Mouse (Mus musculus) heart, embryonic 12.5 days (tissue): ENCODE measurements around the gene Arhgef39. TPM values are rescaled to one million over a fixed set of nuclear protein-coding genes. Genes with fewer than 3 reads are reported as not detected.

Experiments
- ATAC-seq: fragments of 200-750 bp; cut with Nextera tagmentation; 2 replicates; pipeline ENCODE4 v1.8.0; 2017; ENCODE audit warnings: moderate TSS enrichment, moderate library complexity; ENCODE audit not compliant: insufficient number of reproducible peaks, low FRiP score
- H3K27ac ChIP-seq: fragments of 300-500 bp; sonication (generic); 2 replicates; pipeline ENCODE4 v1.5.1; 2016; ENCODE audit warnings: mild to moderate bottlenecking, moderate library complexity; ENCODE audit not compliant: poor library complexity, severe bottlenecking
- H3K27me3 ChIP-seq: fragments of 300-500 bp; sonication (generic); replicated peaks from 2 replicates; pipeline ENCODE4 v1.6.1; 2016; ENCODE audit warnings: mild to moderate bottlenecking, moderate library complexity
- H3K36me3 ChIP-seq: fragments of 300-500 bp; sonication (generic); 2 replicates; pipeline ENCODE4 v1.6.1; 2016; ENCODE audit warnings: mild to moderate bottlenecking, moderate library complexity
- H3K4me1 ChIP-seq: fragments of 300-500 bp; sonication (generic); replicated peaks from 2 replicates; pipeline ENCODE4 v1.6.1; 2016; ENCODE audit warnings: mild to moderate bottlenecking
- H3K4me2 ChIP-seq: fragments of 300-500 bp; sonication (generic); 2 replicates; pipeline ENCODE4 v1.6.1; 2016; ENCODE audit warnings: mild to moderate bottlenecking, moderate library complexity
- H3K4me3 ChIP-seq: fragments of 300-500 bp; sonication (generic); 2 replicates; pipeline ENCODE4 v1.5.1; 2016; ENCODE audit warnings: mild to moderate bottlenecking
- H3K9ac ChIP-seq: fragments of 300-500 bp; sonication (generic); 2 replicates; pipeline ENCODE4 v1.6.1; 2016; ENCODE audit warnings: mild to moderate bottlenecking, moderate library complexity
- H3K9me3 ChIP-seq: fragments of 300-500 bp; sonication (generic); replicated peaks from 2 replicates; pipeline ENCODE4 v1.6.1; 2016; ENCODE audit warnings: mild to moderate bottlenecking, moderate library complexity
- WGBS: fragments of 180-500 bp; shearing (Covaris S2); methylation state at CpG from one replicate; pipeline ENCODE4 v1.1.7; 2016; 5-methylcytosine and 5-hydroxymethylcytosine counted together
- polyA plus RNA-seq: library from polyadenylated mRNA; unstranded; fragments of >200 nt; fragmentation: Nextera tagmentation; extraction: Ambion mirVana; gene quantifications from 2 replicates; pipeline ENCODE4 v1.2.1, GENCODE M21; 2016

Gene Arhgef39
- polyA plus RNA-seq, 1 experiment from 2014 or later = 37.7 TPM

DNA sequence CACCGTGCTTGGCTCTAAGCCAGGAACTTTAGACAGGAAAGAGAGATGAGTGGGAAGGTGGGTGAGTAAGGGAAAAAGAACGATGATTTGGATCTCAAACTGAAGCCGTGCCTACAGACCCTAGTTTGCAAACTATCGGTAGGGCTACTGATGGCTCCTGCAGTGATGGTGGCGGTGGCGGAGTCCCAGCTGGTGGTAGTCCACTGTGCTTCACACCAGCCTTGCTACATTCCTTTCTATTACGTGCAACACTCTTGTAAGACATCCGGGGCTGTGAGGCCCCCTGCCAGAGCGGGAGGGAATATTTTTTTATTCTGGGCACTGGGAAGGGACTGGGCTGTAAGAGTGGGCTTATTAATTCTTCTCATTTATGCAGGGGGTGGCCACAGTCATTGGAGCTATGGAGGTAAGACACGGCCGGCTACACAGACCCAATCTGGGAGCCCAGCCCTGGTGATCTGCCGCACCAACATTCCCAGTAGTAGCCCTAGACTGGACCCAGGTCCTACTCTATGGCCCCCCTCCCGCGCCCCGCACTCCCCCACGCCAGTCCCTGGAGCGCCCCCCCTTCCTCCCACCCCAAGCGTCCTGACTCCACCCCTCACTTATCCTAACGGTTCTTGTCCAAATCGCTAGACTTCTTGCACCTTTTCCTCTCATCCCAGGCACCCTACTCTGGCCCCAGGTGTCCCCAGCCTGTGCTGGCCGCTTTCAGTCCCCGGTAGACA lies 8.6 kb upstream of the Arhgef39 start:
- ATAC-seq = peak; percentile 31
- Histone ChIP-seq H3K4me1 (peaks cover 38% of the 10 kb centered on the region), H3K4me3 (peak overlapping the region; percentile 65), H3K9ac (peak overlapping the region; percentile 77), H3K4me2 (peak overlapping the region; percentile 97), H3K27ac (peak overlapping the region; percentile 58; the same call in 1 of the 2 replicates), H3K9me3 (no peaks in the 10 kb centered on the region), H3K36me3 (no peaks in the 10 kb centered on the region), H3K27me3 (peaks cover 9% of the 10 kb centered on the region)
- 6% methylated on average over 22 of the region's 22 CpGs for WGBS

DNA sequence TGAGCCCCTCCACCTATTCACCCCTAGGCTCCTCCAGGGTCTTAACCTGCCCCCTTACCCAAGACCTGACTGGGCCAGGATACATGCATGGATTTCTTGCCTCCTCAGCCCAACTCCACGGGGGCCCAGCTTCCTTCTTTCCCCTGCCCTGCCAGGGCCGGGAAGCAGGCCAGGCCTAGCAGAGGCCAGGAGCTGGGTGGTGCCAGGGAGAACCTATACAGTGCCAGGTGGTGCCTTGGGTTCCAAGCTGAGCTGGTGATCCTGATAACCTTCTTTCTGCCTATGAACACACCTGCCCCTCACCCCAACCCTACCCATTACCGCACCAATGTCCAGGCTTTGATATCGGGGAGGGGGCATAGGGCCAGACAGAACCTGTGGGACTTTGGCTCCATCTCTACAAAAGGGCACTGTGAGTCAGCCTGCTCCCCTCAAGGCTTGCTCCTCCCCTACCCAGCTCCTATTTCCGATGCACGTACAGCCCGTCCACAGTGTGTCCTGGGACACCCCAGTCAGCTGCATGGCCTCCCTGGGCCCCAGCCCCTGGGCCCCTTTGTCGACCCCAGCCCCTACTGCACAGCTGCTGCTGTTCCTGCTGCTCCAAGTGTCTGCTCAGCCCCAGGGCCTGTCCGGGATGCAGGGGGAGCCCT lies 7.2 kb upstream of the Arhgef39 start, which contains the start of gene Car9:
Gene Car9 (plus strand): TSS at position 431 of the 650 bp plus-strand sequence.
- peak within 1 kb of the TSS; percentile 97 for H3K4me2 ChIP-seq
- H3K36me3 ChIP-seq = no peaks in the 10 kb centered on the region
- no peak within 1 kb of the TSS for H3K27ac ChIP-seq
- peak within 1 kb of the TSS; percentile 65 for H3K4me3 ChIP-seq
- no peaks in the 10 kb centered on the region for H3K9me3 ChIP-seq
- 63% methylated on average over 9 of the region's 9 CpGs for WGBS
- H3K9ac ChIP-seq = peak within 1 kb of the TSS; percentile 77
- peaks cover 25% of the 10 kb centered on the region for H3K4me1 ChIP-seq
- peaks cover 9% of the 10 kb centered on the region for H3K27me3 ChIP-seq
- ATAC-seq = peak; percentile 34; the same call in 1 of the 2 replicates

DNA sequence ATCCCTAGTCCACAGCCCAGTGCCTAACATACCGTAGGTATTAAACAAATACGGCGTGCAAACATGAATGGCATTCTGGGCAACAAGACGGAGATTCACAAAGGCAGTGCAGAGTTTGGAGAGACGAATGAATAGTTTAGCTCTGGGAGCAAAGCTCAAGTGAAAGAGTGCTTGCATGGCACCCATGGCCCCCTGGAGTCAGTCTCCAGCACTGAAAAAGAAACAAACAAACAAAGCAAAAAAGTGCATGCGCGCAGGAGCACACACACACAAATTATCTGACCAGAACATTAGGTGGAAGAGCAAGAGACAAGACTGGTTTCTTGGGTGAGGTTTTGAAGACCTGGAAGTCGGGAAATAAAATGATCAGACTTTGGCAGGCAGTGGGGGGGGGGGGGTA lies 6.6 kb upstream of the Arhgef39 start:
- Histone ChIP-seq H3K4me1 (peaks cover 23% of the 10 kb centered on the region), H3K9ac (no peak overlapping the region), H3K4me3 (no peak overlapping the region), H3K27ac (no peak overlapping the region), H3K4me2 (no peak overlapping the region), H3K36me3 (no peaks in the 10 kb centered on the region), H3K9me3 (no peaks in the 10 kb centered on the region), H3K27me3 (peaks cover 9% of the 10 kb centered on the region)
- WGBS = 85% methylated on average over 8 of the region's 8 CpGs
- ATAC-seq = no peak

DNA sequence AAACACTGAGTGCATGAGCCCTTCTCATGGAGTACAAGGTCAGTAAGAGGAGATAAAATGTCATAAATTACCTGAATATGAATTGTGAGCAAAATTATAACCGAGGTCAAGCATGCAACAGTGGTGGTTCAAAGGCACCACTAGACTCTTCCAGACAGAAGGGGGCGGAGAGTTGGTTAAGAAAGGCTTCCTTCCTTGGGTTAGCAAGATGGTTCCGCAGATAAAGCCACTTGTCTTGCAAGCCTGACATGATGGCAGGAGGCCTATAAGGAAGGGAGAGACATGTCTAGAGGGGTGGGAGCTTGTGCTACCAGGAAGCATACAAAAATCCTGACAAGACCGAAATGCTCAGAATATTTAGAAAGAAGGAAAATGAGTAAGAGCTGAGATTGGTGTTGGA lies 4.8 kb upstream of the Arhgef39 start:
- Histone ChIP-seq H3K9me3 (no peaks in the 10 kb centered on the region), H3K4me1 (peaks cover 20% of the 10 kb centered on the region), H3K27ac (no peak overlapping the region), H3K9ac (no peak overlapping the region), H3K36me3 (no peaks in the 10 kb centered on the region), H3K4me2 (no peak overlapping the region), H3K4me3 (no peak overlapping the region), H3K27me3 (peaks cover 9% of the 10 kb centered on the region)
- no peak for ATAC-seq
- 77% methylated on average over 4 of the region's 4 CpGs for WGBS

DNA sequence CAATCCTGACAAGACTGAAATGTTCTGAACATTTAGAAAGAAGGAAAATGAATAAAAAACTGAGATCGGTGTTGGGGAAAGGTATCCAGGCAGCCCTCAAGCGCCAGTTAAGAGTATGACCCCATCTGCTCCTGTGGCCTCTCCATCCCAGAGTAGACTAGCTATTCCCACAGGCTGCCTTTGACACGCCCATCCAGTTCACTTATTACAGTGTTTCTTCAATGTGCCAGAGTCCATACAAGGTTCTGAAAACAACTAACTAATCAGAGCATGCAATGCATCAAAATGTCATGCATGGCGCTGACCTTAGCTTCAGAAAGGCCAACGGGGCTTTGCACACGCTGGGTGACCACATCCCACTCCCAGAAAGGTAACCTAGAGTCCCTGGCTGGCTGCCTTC lies 4.0 kb upstream of the Arhgef39 start:
- Histone ChIP-seq H3K4me1 (peaks cover 18% of the 10 kb centered on the region), H3K4me3 (no peak overlapping the region), H3K27ac (no peak overlapping the region), H3K4me2 (no peak overlapping the region), H3K9me3 (no peaks in the 10 kb centered on the region), H3K36me3 (no peaks in the 10 kb centered on the region), H3K9ac (no peak overlapping the region), H3K27me3 (peaks cover 9% of the 10 kb centered on the region)
- WGBS = 76% methylated on average over 6 of the region's 6 CpGs
- no peak for ATAC-seq

DNA sequence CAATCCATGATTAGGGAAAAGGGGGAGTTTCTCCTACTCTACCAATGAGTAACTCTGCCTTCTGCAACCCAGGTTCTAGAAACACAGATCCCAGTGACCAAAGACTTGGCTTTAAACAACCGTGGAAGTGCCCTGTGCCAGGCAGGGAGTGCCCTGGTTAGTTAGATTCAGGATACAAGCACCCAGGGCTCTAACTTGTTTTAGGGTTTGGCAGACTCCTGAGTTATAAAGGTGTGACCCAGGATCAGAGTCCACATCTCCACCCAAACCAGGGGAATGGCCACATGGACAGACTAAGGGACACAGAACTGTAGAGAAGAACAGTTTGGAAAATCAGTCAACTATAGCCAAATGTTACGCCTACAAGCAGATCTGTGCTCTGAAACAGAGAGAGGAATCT lies 3.5 kb upstream of the Arhgef39 start:
- WGBS = 70% methylated on average over 2 of the region's 2 CpGs

DNA sequence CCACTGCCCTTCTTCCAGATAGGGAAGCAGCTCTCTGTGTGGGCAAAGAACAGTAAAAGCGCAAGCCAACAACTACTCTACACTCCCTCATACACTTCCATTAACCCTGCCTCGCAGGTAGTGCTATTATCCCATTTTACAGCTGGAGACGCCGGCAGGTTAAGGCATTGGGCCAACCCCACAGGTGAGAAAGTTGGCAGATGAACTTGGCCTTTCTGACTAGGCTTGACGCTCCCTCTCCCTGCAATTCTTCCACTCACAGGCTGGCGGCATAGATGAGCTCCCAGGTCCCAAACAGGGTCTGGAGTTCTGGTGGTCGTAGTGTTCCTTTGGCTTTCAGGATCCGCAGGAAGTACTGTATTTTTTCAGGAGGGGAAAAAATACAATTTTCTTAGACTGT lies 512 bp downstream of the Arhgef39 start:
- peaks cover 19% of the 10 kb centered on the region for H3K36me3 ChIP-seq
- no peaks in the 10 kb centered on the region for H3K27me3 ChIP-seq
- H3K9ac ChIP-seq = peak overlapping the region; percentile 75
- H3K27ac ChIP-seq = peak overlapping the region; percentile 52; the same call in 1 of the 2 replicates
- H3K4me2 ChIP-seq = peak overlapping the region; percentile 80
- 10% methylated on average over 8 of the region's 8 CpGs for WGBS
- ATAC-seq = peak; percentile 65
- no peaks in the 10 kb centered on the region for H3K9me3 ChIP-seq
- H3K4me3 ChIP-seq = peak overlapping the region; percentile 67
- H3K4me1 ChIP-seq = peaks cover 49% of the 10 kb centered on the region

More for the DNA sequence above, 3.5 kb upstream of the Arhgef39 start:
- H3K9ac ChIP-seq = no peak overlapping the region
- H3K4me2 ChIP-seq = no peak overlapping the region
- no peaks in the 10 kb centered on the region for H3K9me3 ChIP-seq
- peaks cover 20% of the 10 kb centered on the region for H3K4me1 ChIP-seq
- H3K27me3 ChIP-seq = peaks cover 9% of the 10 kb centered on the region
- no peaks in the 10 kb centered on the region for H3K36me3 ChIP-seq
- H3K4me3 ChIP-seq = no peak overlapping the region
- no peak for ATAC-seq
- no peak overlapping the region for H3K27ac ChIP-seq

DNA sequence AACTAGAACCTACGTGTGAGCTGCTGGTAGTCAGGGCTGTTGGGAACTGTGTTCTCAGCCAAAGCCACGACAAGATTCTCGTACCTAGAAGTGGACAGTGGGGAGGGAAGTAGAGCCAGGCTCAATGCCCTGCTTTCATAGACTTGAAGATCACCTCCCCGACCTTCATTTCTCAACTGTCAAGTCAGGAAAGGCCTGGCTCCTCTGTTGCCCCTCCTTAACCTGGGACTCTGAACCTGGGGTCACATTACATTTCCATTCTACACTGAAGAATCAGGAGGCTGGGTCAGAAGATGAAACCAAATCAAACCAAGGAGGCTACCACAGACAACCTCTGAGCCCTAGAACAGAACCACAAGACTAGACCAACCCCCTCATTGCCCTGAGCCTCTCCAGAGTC lies 1.5 kb downstream of the Arhgef39 start:
- H3K4me1 ChIP-seq = peaks cover 50% of the 10 kb centered on the region
- 63% methylated on average over 4 of the region's 4 CpGs for WGBS
- no peak for ATAC-seq
- H3K4me2 ChIP-seq = peak overlapping the region; percentile 80
- H3K27ac ChIP-seq = no peak overlapping the region
- H3K9ac ChIP-seq = peak overlapping the region; percentile 75
- H3K4me3 ChIP-seq = peak overlapping the region; percentile 67
- H3K27me3 ChIP-seq = no peaks in the 10 kb centered on the region
- H3K36me3 ChIP-seq = peaks cover 19% of the 10 kb centered on the region
- no peaks in the 10 kb centered on the region for H3K9me3 ChIP-seq

DNA sequence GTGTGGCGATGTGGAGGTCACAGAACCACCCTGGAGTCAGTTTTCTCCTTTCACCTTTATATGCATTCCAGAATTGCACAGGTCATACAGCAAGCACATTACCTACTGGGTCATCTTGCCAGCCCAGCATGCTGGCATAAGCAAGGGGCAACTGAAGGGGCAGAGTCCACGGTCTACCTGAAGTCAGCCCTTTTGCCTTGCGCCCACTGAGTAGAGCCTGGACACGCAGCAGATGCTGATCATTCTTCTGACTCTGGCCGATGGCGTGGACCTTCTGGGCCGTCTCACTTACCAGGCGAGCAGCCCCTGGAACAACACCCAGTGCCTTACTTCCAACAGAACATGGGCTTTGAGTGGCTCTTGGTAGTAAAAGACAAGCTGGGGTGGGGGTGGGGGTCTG lies 2.1 kb downstream of the Arhgef39 start:
- H3K4me2 ChIP-seq = peak overlapping the region; percentile 80
- H3K27me3 ChIP-seq = no peaks in the 10 kb centered on the region
- ATAC-seq = no peak
- H3K4me3 ChIP-seq = no peak overlapping the region
- no peaks in the 10 kb centered on the region for H3K9me3 ChIP-seq
- H3K36me3 ChIP-seq = peaks cover 19% of the 10 kb centered on the region
- 83% methylated on average over 8 of the region's 8 CpGs for WGBS
- peaks cover 50% of the 10 kb centered on the region for H3K4me1 ChIP-seq
- no peak overlapping the region for H3K27ac ChIP-seq
- peak overlapping the region; percentile 75; the same call in 1 of the 2 replicates for H3K9ac ChIP-seq

DNA sequence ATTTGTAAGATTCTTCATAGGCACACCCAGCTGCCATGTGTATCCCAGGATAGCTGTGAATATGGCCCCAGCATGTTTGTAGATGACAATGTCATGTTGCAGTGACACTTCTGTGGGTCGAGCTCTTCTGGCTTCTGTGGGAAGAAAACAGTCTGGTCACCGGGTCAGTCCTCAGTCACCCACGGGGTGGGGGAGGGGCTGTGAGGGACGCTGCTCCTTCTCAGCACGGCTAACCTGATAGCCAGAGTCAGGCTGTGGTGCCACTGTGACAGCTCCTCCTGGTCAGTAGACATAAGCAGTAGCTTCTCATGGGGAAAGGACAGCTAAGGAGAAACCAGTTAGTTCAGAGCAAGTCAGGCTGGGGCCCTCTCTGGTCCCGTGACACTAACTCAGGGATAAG lies 2.9 kb downstream of the Arhgef39 start:
- H3K4me3 ChIP-seq = no peak overlapping the region
- H3K4me1 ChIP-seq = peaks cover 50% of the 10 kb centered on the region
- no peak overlapping the region for H3K27ac ChIP-seq
- peaks cover 19% of the 10 kb centered on the region for H3K36me3 ChIP-seq
- no peaks in the 10 kb centered on the region for H3K9me3 ChIP-seq
- no peaks in the 10 kb centered on the region for H3K27me3 ChIP-seq
- no peak overlapping the region for H3K4me2 ChIP-seq
- H3K9ac ChIP-seq = no peak overlapping the region
- 39% methylated on average over 6 of the region's 6 CpGs for WGBS
- no peak for ATAC-seq

DNA sequence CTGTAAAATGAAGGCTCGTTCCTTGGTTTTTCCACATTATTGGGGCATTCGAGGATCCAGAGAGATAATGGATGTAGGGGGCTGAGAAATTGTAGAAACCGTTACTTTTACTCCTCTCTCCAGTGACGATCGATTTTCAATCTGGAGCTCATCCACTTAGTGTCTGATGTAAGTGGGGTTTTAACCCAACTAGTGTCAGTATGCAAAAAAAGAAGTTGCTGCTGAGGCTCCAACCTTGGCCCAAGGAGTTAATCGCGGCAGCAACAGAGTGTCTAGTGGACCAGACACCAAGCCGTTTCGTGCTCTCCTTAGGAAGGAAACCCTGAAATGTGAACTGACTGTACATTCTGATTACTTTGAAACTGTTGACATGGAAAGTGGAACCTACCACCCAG lies 5.7 kb downstream of the Arhgef39 start:
- H3K27me3 ChIP-seq = no peaks in the 10 kb centered on the region
- 2% methylated on average over 9 of the region's 9 CpGs for WGBS

More for the DNA sequence above, 5.7 kb downstream of the Arhgef39 start:
- Histone ChIP-seq H3K27ac (peak overlapping the region; percentile 87), H3K36me3 (peaks cover 19% of the 10 kb centered on the region), H3K9ac (peak overlapping the region; percentile 81), H3K4me1 (peaks cover 48% of the 10 kb centered on the region), H3K9me3 (no peaks in the 10 kb centered on the region), H3K4me3 (peak overlapping the region; percentile 70), H3K4me2 (peak overlapping the region; percentile 73)
- ATAC-seq = no peak
